Mouse (Mus musculus): ENCODE results near the gene Fkbp15. TPM values are rescaled to one million over a fixed set of nuclear protein-coding genes. Genes with fewer than 3 reads are reported as not detected.

Gene Fkbp15
- polyA plus RNA-seq, 1 experiment from 2014 or later: 15.0 TPM

DNA sequence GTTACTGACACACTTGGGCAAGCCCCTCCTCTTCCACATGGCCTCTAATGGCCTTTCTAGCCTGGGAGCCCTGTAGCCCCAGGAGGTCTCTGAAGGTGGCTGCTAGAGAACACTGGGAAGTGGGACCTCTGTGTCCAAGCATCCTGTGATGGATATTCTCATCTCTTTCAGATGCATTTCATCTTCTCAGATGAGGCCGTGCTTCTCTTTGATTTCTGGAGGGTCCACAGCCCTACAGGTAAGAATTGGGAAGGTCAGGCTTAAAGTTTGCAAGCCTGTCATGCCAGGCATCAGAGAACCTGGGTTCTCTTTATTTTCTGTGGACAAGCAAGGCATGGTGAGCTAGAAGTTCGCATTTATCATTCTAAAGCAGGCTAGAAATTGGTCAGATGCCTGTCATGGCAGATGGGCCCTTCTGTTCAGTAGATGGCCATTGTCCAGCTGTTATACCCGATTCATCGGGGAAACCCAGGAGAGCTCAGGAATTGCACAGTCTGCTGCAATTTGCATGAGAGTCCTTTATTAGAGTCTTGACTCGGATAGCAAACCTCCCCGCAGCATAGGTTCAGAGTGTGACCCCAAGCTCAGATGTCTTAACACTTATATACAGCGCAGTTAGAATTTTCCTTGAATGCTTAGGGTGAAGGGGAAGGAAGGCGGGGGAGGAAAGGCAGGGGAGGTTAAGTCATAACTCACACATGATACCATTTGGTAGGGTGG, 67.7 kb downstream of the Fkbp15 start:
- Histone ChIP-seq H3K27ac (replicated peaks) (no peak overlapping the region), H3K27me3 (ENCODE audit: control insufficient read depth, insufficient read depth, low read length) (no peaks in the 10 kb centered on the region), H3K9me3 (ENCODE audit: control insufficient read depth, low read length) (no peaks in the 10 kb centered on the region), H3K9ac (ENCODE audit: low read length) (no peak overlapping the region), H3K4me3 (ENCODE audit: low read depth, low read length) (no peak overlapping the region), H3K4me2 (replicated peaks; ENCODE audit: low read depth) (no peak overlapping the region), H3K4me1 (replicated peaks; ENCODE audit: control insufficient read depth, insufficient read depth) (peaks cover 2% of the 10 kb centered on the region; the same call in 1 of the 2 replicates), H3K36me3 (ENCODE audit: control insufficient read depth, insufficient read depth, low read length) (peaks cover 11% of the 10 kb centered on the region; the same call in 1 of the 2 replicates)
- DNase-seq (ENCODE audit: low spot score) (no peak), ATAC-seq (ENCODE audit: low FRiP score, low TSS enrichment) (no peak)
- TF ChIP-seq EP300 (optimal IDR thresholded peaks at IDR 0.05) (no peak), CTCF (IDR thresholded peaks at IDR 0.05; ENCODE audit: low read depth) (no peak)
- 81% methylated on average over 8 of the region's 8 CpGs for WGBS

GRCm38 (mm10) chr4:62290816-62291505, 69.4 kb downstream of the Fkbp15 start:
- DNase-seq (ENCODE audit: low spot score) (no peak), ATAC-seq (ENCODE audit: low FRiP score, low TSS enrichment) (no peak)
- H3K4me1 ChIP-seq (replicated peaks; ENCODE audit: control insufficient read depth, insufficient read depth): peaks cover 5% of the 10 kb centered on the region
- no peaks in the 10 kb centered on the region for H3K9me3 ChIP-seq (ENCODE audit: control insufficient read depth, low read length)
- WGBS: 88% methylated on average over 9 of the region's 9 CpGs
- peaks cover 4% of the 10 kb centered on the region; the same call in 1 of the 2 replicates for H3K36me3 ChIP-seq (ENCODE audit: control insufficient read depth, insufficient read depth, low read length)
- no peaks in the 10 kb centered on the region for H3K27me3 ChIP-seq (ENCODE audit: control insufficient read depth, insufficient read depth, low read length)
- H3K4me3 ChIP-seq (ENCODE audit: low read depth, low read length): no peak overlapping the region
- no peak overlapping the region for H3K27ac ChIP-seq (replicated peaks)
- no peak overlapping the region for H3K9ac ChIP-seq (ENCODE audit: low read length)
- no peak for TF ChIP-seq CTCF (IDR thresholded peaks at IDR 0.05; ENCODE audit: low read depth)
- TF ChIP-seq EP300 (optimal IDR thresholded peaks at IDR 0.05): no peak
- H3K4me2 ChIP-seq (replicated peaks; ENCODE audit: low read depth): no peak overlapping the region

GRCm38 (mm10) chr4:62289226-62289625, 71.1 kb downstream of the Fkbp15 start:
- no peaks in the 10 kb centered on the region for H3K9me3 ChIP-seq (ENCODE audit: control insufficient read depth, low read length)
- peaks cover 5% of the 10 kb centered on the region for H3K4me1 ChIP-seq (replicated peaks; ENCODE audit: control insufficient read depth, insufficient read depth)
- no peak overlapping the region for H3K4me3 ChIP-seq (ENCODE audit: low read depth, low read length)
- H3K27me3 ChIP-seq (ENCODE audit: control insufficient read depth, insufficient read depth, low read length): no peaks in the 10 kb centered on the region
- H3K4me2 ChIP-seq (replicated peaks; ENCODE audit: low read depth): no peak overlapping the region
- H3K27ac ChIP-seq (replicated peaks): no peak overlapping the region
- 83% methylated on average over 7 of the region's 7 CpGs for WGBS
- no peak for TF ChIP-seq CTCF (IDR thresholded peaks at IDR 0.05; ENCODE audit: low read depth)
- TF ChIP-seq EP300 (optimal IDR thresholded peaks at IDR 0.05): no peak
- no peak overlapping the region for H3K9ac ChIP-seq (ENCODE audit: low read length)
- ATAC-seq (ENCODE audit: low FRiP score, low TSS enrichment) (no peak), DNase-seq (ENCODE audit: low spot score) (no peak)
- H3K36me3 ChIP-seq (ENCODE audit: control insufficient read depth, insufficient read depth, low read length): peaks cover 2% of the 10 kb centered on the region; the same call in 1 of the 2 replicates

GRCm38 (mm10) chr4:62286992-62287900, 73.1 kb downstream of the Fkbp15 start:
- TF ChIP-seq EP300 (optimal IDR thresholded peaks at IDR 0.05) (no peak), CTCF (IDR thresholded peaks at IDR 0.05; ENCODE audit: low read depth) (no peak)
- Histone ChIP-seq H3K27me3 (ENCODE audit: control insufficient read depth, insufficient read depth, low read length) (no peaks in the 10 kb centered on the region), H3K36me3 (ENCODE audit: control insufficient read depth, insufficient read depth, low read length) (no peaks in the 10 kb centered on the region), H3K9ac (ENCODE audit: low read length) (peak overlapping the region; percentile 66), H3K4me3 (ENCODE audit: low read depth, low read length) (peak overlapping the region; percentile 69), H3K4me2 (replicated peaks; ENCODE audit: low read depth) (peak overlapping the region; percentile 82), H3K4me1 (replicated peaks; ENCODE audit: control insufficient read depth, insufficient read depth) (peaks cover 5% of the 10 kb centered on the region), H3K9me3 (ENCODE audit: control insufficient read depth, low read length) (no peaks in the 10 kb centered on the region), H3K27ac (replicated peaks) (peak overlapping the region; percentile 82)
- WGBS: 6% methylated on average over 12 of the region's 12 CpGs
- DNase-seq (ENCODE audit: low spot score): peak; percentile 26
- ATAC-seq (ENCODE audit: low FRiP score, low TSS enrichment): no peak

DNA sequence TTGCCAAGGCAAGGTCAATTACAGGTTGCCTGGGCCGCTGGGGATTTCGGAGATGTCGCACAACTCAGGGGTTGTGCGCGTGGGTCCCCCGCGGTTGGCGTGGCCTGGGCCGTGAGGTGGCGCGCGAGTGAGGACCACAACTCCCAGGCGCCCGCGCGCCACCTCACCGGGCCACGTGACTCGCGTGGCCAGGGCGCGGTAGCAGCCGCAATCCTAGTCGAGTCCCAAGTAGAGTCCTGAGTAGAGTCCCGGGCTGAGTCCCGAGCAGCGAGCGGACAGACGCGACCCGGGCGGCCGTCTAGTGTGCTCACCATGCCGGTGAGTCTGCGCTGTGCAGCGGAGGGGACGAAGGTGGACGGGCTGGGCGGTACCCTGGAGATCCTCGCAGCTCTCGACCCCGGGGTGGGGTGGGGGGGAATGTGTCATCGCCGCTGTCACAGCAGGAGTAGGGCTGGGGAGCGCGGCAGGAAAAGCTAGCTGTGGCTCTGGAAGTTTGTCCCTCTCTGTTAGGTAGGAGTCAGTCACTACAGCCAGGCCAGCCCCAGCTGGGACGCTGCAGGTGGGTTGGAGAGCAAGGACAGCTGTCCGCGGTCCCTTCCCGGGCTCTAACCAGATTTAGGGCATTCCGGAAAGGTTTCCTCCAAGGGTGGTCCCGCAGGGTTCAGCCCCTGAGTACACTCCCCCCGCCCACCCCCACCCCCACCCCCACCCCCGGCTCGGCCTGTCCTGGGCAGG, 73.9 kb downstream of the Fkbp15 start:
- Histone ChIP-seq H3K4me2 (replicated peaks; ENCODE audit: low read depth) (peak overlapping the region; percentile 82), H3K27me3 (ENCODE audit: control insufficient read depth, insufficient read depth, low read length) (no peaks in the 10 kb centered on the region), H3K9ac (ENCODE audit: low read length) (peak overlapping the region; percentile 66), H3K36me3 (ENCODE audit: control insufficient read depth, insufficient read depth, low read length) (no peaks in the 10 kb centered on the region), H3K27ac (replicated peaks) (peak overlapping the region; percentile 82), H3K4me3 (ENCODE audit: low read depth, low read length) (peak overlapping the region; percentile 69), H3K4me1 (replicated peaks; ENCODE audit: control insufficient read depth, insufficient read depth) (peaks cover 5% of the 10 kb centered on the region), H3K9me3 (ENCODE audit: control insufficient read depth, low read length) (no peaks in the 10 kb centered on the region)
- under 1% methylated on average over 55 of the region's 55 CpGs for WGBS
- TF ChIP-seq CTCF (IDR thresholded peaks at IDR 0.05; ENCODE audit: low read depth): peak; percentile 47
- no peak for TF ChIP-seq EP300 (optimal IDR thresholded peaks at IDR 0.05)
- peak; percentile 87 for DNase-seq (ENCODE audit: low spot score)
- ATAC-seq (ENCODE audit: low FRiP score, low TSS enrichment): peak; percentile 94
